Mouse (Mus musculus): ENCODE measurements around the gene 0610037L13Rik. TPM values are rescaled to one million over a fixed set of nuclear protein-coding genes. Genes with fewer than 3 reads are reported as not detected.

Gene 0610037L13Rik
- polyA plus RNA-seq, 1 experiment from 2014 or later, result 135 TPM

DNA sequence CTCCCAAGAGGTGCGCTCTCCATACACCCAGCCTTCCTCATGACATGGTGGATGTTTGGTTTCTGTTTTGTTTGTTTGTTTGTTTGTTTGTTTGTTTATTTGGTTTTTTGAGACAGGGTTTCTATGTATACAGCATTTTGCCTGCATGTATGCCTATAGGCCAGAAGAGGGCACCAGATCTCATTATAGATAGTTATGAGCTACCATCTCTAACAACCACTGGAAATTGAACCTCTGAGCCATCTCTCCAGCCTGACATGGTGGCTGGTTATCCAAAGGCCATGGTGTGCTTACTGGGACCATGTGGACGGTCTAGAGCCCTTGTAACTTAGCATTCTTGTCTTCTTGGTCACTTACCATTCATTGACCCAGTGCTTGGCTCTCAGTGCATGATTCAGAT, 3.0 kb downstream of the 0610037L13Rik start:
- 78% methylated on average over 2 of the region's 2 CpGs for WGBS
- DNase-seq (ENCODE audit: low spot score) (peak; percentile 48), ATAC-seq (replicated peaks; ENCODE audit: insufficient number of reproducible peaks, low FRiP score, low TSS enrichment, low read depth) (no peak)
- no peak overlapping the region for H3K27ac ChIP-seq (replicated peaks; ENCODE audit: low read depth, low read length)
- H3K9me3 ChIP-seq (replicated peaks; ENCODE audit: control insufficient read depth, low read length), result no peaks in the 10 kb centered on the region
- H3K4me2 ChIP-seq (ENCODE audit: low read depth, low read length), result no peak overlapping the region
- H3K9ac ChIP-seq (replicated peaks; ENCODE audit: low read length), result no peak overlapping the region
- no peaks in the 10 kb centered on the region for H3K4me1 ChIP-seq (ENCODE audit: control insufficient read depth, insufficient read depth, low read length)
- H3K27me3 ChIP-seq (ENCODE audit: control insufficient read depth, insufficient read depth, low read length), result no peaks in the 10 kb centered on the region
- no peak overlapping the region for H3K4me3 ChIP-seq (ENCODE audit: low read depth, low read length)
- no peaks in the 10 kb centered on the region for H3K36me3 ChIP-seq (replicated peaks; ENCODE audit: control insufficient read depth, insufficient read depth, low read depth, low read length)

DNA sequence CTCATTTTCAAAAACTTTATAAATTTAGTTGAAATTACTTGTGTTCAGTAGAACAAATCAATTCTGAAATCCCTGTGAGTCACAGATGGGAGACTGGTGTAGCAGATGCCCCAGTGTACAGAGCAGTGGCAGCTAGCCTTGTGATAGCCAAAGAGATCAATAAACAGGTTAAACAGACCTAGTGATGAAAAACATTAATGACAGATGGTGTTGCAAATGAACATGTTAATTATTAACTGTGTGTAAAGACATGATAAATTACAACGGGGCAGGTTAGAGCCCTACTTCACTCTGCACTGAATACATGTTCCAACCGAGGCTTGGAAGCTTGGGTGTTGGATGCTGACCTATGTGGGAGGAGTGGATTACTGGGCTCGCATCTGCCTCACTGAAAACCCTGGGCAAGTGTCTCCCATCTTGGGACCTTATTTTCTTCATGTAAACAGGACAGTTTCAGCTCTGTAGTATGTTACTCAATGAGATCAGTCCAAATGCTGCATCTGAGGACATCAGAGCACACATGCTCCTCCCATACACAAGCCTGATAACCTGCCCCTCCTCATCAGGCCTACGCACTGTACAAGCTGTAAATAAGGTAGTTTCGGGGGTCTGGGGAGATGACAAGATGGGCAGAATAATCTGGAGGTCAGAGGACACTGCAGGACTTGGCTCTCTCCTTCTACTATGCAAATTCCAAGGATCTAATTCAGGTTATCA, 9.8 kb downstream of the 0610037L13Rik start:
- no peak overlapping the region for H3K4me2 ChIP-seq (ENCODE audit: low read depth, low read length)
- no peaks in the 10 kb centered on the region for H3K27me3 ChIP-seq (ENCODE audit: control insufficient read depth, insufficient read depth, low read length)
- H3K9ac ChIP-seq (replicated peaks; ENCODE audit: low read length), result no peak overlapping the region
- DNase-seq (ENCODE audit: low spot score), result no peak
- H3K4me1 ChIP-seq (ENCODE audit: control insufficient read depth, insufficient read depth, low read length), result no peaks in the 10 kb centered on the region
- H3K9me3 ChIP-seq (replicated peaks; ENCODE audit: control insufficient read depth, low read length), result no peaks in the 10 kb centered on the region
- 88% methylated on average over 5 of the region's 5 CpGs for WGBS
- no peak for ATAC-seq (replicated peaks; ENCODE audit: insufficient number of reproducible peaks, low FRiP score, low TSS enrichment, low read depth)
- H3K27ac ChIP-seq (replicated peaks; ENCODE audit: low read depth, low read length), result no peak overlapping the region
- no peak overlapping the region for H3K4me3 ChIP-seq (ENCODE audit: low read depth, low read length)
- H3K36me3 ChIP-seq (replicated peaks; ENCODE audit: control insufficient read depth, insufficient read depth, low read depth, low read length), result no peaks in the 10 kb centered on the region

DNA sequence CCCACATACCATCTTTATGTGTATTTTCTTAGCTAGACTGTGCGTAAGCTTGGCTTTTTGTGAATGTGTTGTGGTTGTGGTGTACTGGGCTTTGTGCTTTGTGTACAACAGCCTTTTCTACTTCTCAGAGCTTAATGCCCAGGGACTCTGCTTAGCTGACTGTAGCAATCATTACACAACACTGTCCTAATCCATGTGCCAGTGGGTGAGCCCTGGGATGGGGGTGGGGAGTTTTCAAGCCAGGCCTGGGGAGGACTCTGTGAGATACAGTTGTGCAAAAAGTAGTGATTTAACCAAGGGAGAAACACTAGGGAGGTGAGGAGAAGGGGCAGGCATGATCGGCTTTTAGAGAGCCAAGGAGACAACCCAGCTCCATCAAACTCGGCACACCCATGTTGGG, 10.6 kb downstream of the 0610037L13Rik start:
- Histone ChIP-seq H3K9ac (replicated peaks; ENCODE audit: low read length) (no peak overlapping the region), H3K4me1 (ENCODE audit: control insufficient read depth, insufficient read depth, low read length) (no peaks in the 10 kb centered on the region), H3K9me3 (replicated peaks; ENCODE audit: control insufficient read depth, low read length) (no peaks in the 10 kb centered on the region), H3K27ac (replicated peaks; ENCODE audit: low read depth, low read length) (no peak overlapping the region), H3K4me3 (ENCODE audit: low read depth, low read length) (no peak overlapping the region), H3K27me3 (ENCODE audit: control insufficient read depth, insufficient read depth, low read length) (no peaks in the 10 kb centered on the region), H3K4me2 (ENCODE audit: low read depth, low read length) (no peak overlapping the region), H3K36me3 (replicated peaks; ENCODE audit: control insufficient read depth, insufficient read depth, low read depth, low read length) (no peaks in the 10 kb centered on the region)
- WGBS, result 76% methylated on average over 3 of the region's 3 CpGs
- DNase-seq (ENCODE audit: low spot score) (no peak), ATAC-seq (replicated peaks; ENCODE audit: insufficient number of reproducible peaks, low FRiP score, low TSS enrichment, low read depth) (no peak)

DNA sequence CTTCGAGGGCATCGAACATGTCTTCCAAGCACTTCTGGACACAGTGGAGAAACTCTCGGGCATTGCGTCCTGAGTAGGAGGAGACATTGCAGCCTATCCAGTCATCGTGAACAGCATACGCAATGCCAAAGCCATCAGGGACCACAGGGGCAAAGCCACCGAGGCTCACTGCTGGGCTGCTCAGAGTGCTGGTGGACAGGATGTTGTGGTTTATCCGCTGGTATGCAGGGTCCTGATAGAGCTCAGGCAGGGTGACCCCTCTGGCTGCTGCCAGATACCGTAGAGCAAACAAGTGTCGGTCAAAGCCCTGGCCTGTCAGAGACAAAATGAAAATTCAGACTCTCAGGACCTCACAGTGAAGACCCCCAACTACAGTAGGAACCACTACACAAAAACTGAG, 14.6 kb downstream of the 0610037L13Rik start:
- 91% methylated on average over 10 of the region's 10 CpGs for WGBS
- no peaks in the 10 kb centered on the region; the same call in 1 of the 2 replicates for H3K36me3 ChIP-seq (replicated peaks; ENCODE audit: control insufficient read depth, insufficient read depth, low read depth, low read length)
- no peak for ATAC-seq (replicated peaks; ENCODE audit: insufficient number of reproducible peaks, low FRiP score, low TSS enrichment, low read depth)

DNA sequence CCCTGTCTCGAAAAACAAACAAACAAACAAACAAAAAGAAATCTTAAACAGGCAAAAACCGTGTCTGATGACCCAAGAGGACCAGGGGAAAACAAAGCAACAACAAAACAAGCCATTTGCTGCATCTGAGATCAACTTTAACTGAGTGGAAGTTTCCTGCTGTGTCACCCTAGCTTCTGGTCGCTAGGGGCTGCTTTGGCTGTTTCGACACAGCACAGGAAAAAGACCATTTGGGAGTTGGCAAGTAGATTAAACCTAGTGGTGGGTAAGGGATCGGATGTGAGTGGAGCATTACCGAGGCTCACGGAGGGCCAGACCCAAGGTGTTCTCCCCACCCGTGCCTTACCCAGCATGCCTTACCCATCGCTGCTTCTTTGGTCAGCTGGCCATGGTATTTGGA, 16.9 kb downstream of the 0610037L13Rik start:
- ATAC-seq (replicated peaks; ENCODE audit: insufficient number of reproducible peaks, low FRiP score, low TSS enrichment, low read depth) (no peak), DNase-seq (ENCODE audit: low spot score) (no peak)
- Histone ChIP-seq H3K27ac (replicated peaks; ENCODE audit: low read depth, low read length) (no peak overlapping the region), H3K4me2 (ENCODE audit: low read depth, low read length) (no peak overlapping the region), H3K9ac (replicated peaks; ENCODE audit: low read length) (no peak overlapping the region), H3K4me3 (ENCODE audit: low read depth, low read length) (no peak overlapping the region), H3K36me3 (replicated peaks; ENCODE audit: control insufficient read depth, insufficient read depth, low read depth, low read length) (no peaks in the 10 kb centered on the region; the same call in 1 of the 2 replicates), H3K9me3 (replicated peaks; ENCODE audit: control insufficient read depth, low read length) (no peaks in the 10 kb centered on the region), H3K27me3 (ENCODE audit: control insufficient read depth, insufficient read depth, low read length) (no peaks in the 10 kb centered on the region), H3K4me1 (ENCODE audit: control insufficient read depth, insufficient read depth, low read length) (no peaks in the 10 kb centered on the region)
- WGBS, result 87% methylated on average over 9 of the region's 9 CpGs

More for the DNA sequence above, 14.6 kb downstream of the 0610037L13Rik start:
- Histone ChIP-seq H3K27me3 (ENCODE audit: control insufficient read depth, insufficient read depth, low read length) (no peaks in the 10 kb centered on the region), H3K4me2 (ENCODE audit: low read depth, low read length) (no peak overlapping the region), H3K4me1 (ENCODE audit: control insufficient read depth, insufficient read depth, low read length) (no peaks in the 10 kb centered on the region), H3K9me3 (replicated peaks; ENCODE audit: control insufficient read depth, low read length) (no peaks in the 10 kb centered on the region), H3K4me3 (ENCODE audit: low read depth, low read length) (no peak overlapping the region), H3K9ac (replicated peaks; ENCODE audit: low read length) (no peak overlapping the region), H3K27ac (replicated peaks; ENCODE audit: low read depth, low read length) (no peak overlapping the region)
- no peak for DNase-seq (ENCODE audit: low spot score)

DNA sequence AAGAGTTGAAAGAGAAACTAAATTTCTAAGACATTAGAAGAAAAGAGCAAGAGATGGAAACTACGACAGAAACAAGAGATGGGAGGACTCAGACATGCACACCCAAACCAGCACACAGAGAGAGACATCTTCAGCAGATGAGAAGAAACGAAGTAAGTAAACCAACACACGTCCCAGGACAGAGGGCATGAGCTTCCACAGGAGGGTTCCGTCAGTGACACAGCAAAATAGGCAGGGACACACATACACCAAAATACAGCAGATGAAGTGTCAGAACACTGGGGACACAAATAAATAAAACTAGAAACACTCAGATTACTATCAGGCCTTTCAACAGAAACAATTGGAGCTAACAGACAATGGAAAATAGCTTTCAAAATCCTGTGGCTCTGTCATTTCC, 20.4 kb downstream of the 0610037L13Rik start:
- WGBS, result 91% methylated on average over 4 of the region's 4 CpGs
- Histone ChIP-seq H3K4me3 (ENCODE audit: low read depth, low read length) (no peak overlapping the region), H3K27me3 (ENCODE audit: control insufficient read depth, insufficient read depth, low read length) (no peaks in the 10 kb centered on the region), H3K27ac (replicated peaks; ENCODE audit: low read depth, low read length) (no peak overlapping the region), H3K4me1 (ENCODE audit: control insufficient read depth, insufficient read depth, low read length) (no peaks in the 10 kb centered on the region), H3K9ac (replicated peaks; ENCODE audit: low read length) (no peak overlapping the region), H3K36me3 (replicated peaks; ENCODE audit: control insufficient read depth, insufficient read depth, low read depth, low read length) (no peaks in the 10 kb centered on the region; the same call in 1 of the 2 replicates), H3K4me2 (ENCODE audit: low read depth, low read length) (no peak overlapping the region), H3K9me3 (replicated peaks; ENCODE audit: control insufficient read depth, low read length) (no peaks in the 10 kb centered on the region)
- DNase-seq (ENCODE audit: low spot score) (no peak), ATAC-seq (replicated peaks; ENCODE audit: insufficient number of reproducible peaks, low FRiP score, low TSS enrichment, low read depth) (no peak)

DNA sequence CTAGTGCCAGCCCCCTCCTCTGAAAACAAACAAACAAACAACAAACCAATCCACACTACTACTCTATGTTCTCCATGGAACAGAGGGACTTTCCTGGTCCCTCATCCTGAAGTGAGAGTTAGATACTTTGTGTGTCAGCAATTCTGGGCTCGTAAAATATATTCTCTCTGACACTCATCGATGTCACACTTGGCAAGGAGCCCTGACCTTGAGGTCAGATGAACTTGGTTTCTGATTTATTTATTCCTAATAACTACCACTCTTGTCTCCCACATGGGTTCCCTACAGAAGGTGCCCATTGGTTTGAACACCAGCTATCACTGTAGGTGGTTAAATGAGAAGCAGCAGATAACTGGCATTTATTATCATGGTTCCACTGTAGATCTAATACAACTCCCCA, 30.7 kb downstream of the 0610037L13Rik start:
- Histone ChIP-seq H3K9ac (replicated peaks; ENCODE audit: low read length) (no peak overlapping the region), H3K4me1 (ENCODE audit: control insufficient read depth, insufficient read depth, low read length) (no peaks in the 10 kb centered on the region), H3K4me3 (ENCODE audit: low read depth, low read length) (no peak overlapping the region), H3K27me3 (ENCODE audit: control insufficient read depth, insufficient read depth, low read length) (no peaks in the 10 kb centered on the region), H3K27ac (replicated peaks; ENCODE audit: low read depth, low read length) (no peak overlapping the region), H3K4me2 (ENCODE audit: low read depth, low read length) (no peak overlapping the region), H3K9me3 (replicated peaks; ENCODE audit: control insufficient read depth, low read length) (no peaks in the 10 kb centered on the region), H3K36me3 (replicated peaks; ENCODE audit: control insufficient read depth, insufficient read depth, low read depth, low read length) (no peaks in the 10 kb centered on the region)
- 97% methylated on average over 2 of the region's 2 CpGs for WGBS
- no peak for ATAC-seq (replicated peaks; ENCODE audit: insufficient number of reproducible peaks, low FRiP score, low TSS enrichment, low read depth)
- no peak for DNase-seq (ENCODE audit: low spot score)

DNA sequence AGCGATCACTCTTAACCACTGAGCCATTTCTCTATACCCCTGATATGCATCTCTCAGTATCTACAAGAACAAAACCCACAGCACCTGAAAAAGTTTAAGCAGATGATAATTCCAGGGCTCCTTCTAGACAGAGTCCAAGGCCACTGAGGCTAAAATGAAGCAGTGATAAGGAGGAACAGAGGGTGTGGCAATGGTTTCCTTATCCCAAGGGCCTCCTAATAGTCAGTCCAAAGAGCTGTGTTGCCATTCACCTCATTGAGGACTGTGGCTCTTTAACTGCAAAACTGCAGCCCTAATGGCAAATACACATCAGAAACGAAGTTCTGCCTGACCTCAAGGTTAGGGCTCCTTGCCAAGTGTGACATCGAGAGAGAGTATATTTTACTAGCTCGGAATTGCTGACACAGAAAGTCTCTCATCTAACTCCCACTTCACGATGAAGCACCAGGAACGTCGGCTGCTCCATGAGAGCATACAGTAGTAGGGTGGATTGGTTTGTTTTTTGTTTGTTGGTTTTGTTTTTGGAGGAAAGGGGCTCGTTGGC, 31.6 kb downstream of the 0610037L13Rik start:
- no peak overlapping the region for H3K4me3 ChIP-seq (ENCODE audit: low read depth, low read length)
- H3K36me3 ChIP-seq (replicated peaks; ENCODE audit: control insufficient read depth, insufficient read depth, low read depth, low read length), result no peaks in the 10 kb centered on the region
- DNase-seq (ENCODE audit: low spot score) (no peak), ATAC-seq (replicated peaks; ENCODE audit: insufficient number of reproducible peaks, low FRiP score, low TSS enrichment, low read depth) (no peak)
- no peak overlapping the region for H3K9ac ChIP-seq (replicated peaks; ENCODE audit: low read length)
- WGBS, result 79% methylated on average over 8 of the region's 8 CpGs
- no peaks in the 10 kb centered on the region for H3K4me1 ChIP-seq (ENCODE audit: control insufficient read depth, insufficient read depth, low read length)
- no peak overlapping the region for H3K4me2 ChIP-seq (ENCODE audit: low read depth, low read length)
- no peak overlapping the region for H3K27ac ChIP-seq (replicated peaks; ENCODE audit: low read depth, low read length)
- H3K27me3 ChIP-seq (ENCODE audit: control insufficient read depth, insufficient read depth, low read length), result no peaks in the 10 kb centered on the region
- no peaks in the 10 kb centered on the region for H3K9me3 ChIP-seq (replicated peaks; ENCODE audit: control insufficient read depth, low read length)
